Mouse (Mus musculus) myocyte (in vitro differentiated cells): ENCODE measurements at regions not wholly inside any gene's neighbourhood (a gene's known extent, or its start where the extent isn't known, plus 50 kb on each side); places are given as distances from the start of the nearest gene placed in this dataset.

Experiments
- CEBPB ChIP-seq: IDR thresholded peaks from 2 replicates; pipeline ENCODE4 v1.6.1; 2011; ENCODE audit warnings: mild to moderate bottlenecking, moderate library complexity; ENCODE audit not compliant: poor library complexity, insufficient read depth, severe bottlenecking
- E2F4 ChIP-seq: IDR thresholded peaks from one replicate; pipeline ENCODE4 v1.6.1; 2011; ENCODE audit warnings: mild to moderate bottlenecking, control low read depth, moderate library complexity; ENCODE audit not compliant: insufficient read depth
- MAX ChIP-seq: IDR thresholded peaks from one replicate; pipeline ENCODE4 v1.6.1; 2011; ENCODE audit warnings: low read depth, mild to moderate bottlenecking, control low read depth
- MYOD1 ChIP-seq, 3 experiments: IDR thresholded peaks; one replicate each; pipeline ENCODE4 v1.6.1; 2011; ENCODE audit warnings: control low read depth in 2 of 3, low read depth in 2 of 3, mild to moderate bottlenecking in 2 of 3, moderate library complexity in 1 of 3; ENCODE audit not compliant: insufficient read length in 2 of 3, control insufficient read depth in 1 of 3
- MYOG ChIP-seq, 3 experiments: IDR thresholded peaks; one replicate each; pipeline ENCODE4 v1.6.1; 2011; ENCODE audit warnings: control low read depth in 2 of 3, low read depth in 2 of 3, mild to moderate bottlenecking in 2 of 3; ENCODE audit not compliant: insufficient read length in 2 of 3, control insufficient read depth in 1 of 3, insufficient read depth in 1 of 3
- POLR2A ChIP-seq: IDR thresholded peaks from one replicate; pipeline ENCODE4 v1.6.1; 2011; ENCODE audit warnings: low read depth, mild to moderate bottlenecking, control low read depth, moderate library complexity; ENCODE audit not compliant: insufficient read length
- POLR2AphosphoS2 ChIP-seq: IDR thresholded peaks from one replicate; pipeline ENCODE4 v1.6.1; 2011; ENCODE audit warnings: low read depth, control low read depth; ENCODE audit not compliant: insufficient read length
- REST ChIP-seq: IDR thresholded peaks from one replicate; pipeline ENCODE4 v1.6.1; 2011; ENCODE audit warnings: mild to moderate bottlenecking, control low read depth, moderate library complexity; ENCODE audit not compliant: insufficient read depth, insufficient read length
- SRF ChIP-seq: IDR thresholded peaks from one replicate; pipeline ENCODE4 v1.6.1; 2011; ENCODE audit warnings: low read depth; ENCODE audit not compliant: control insufficient read depth, insufficient read length
- TCF12 ChIP-seq: IDR thresholded peaks from one replicate; pipeline ENCODE4 v1.6.1; 2011; ENCODE audit warnings: mild to moderate bottlenecking, control low read depth; ENCODE audit not compliant: poor library complexity, insufficient read depth, severe bottlenecking
- TCF3 ChIP-seq: IDR thresholded peaks from one replicate; pipeline ENCODE4 v1.6.1; 2011; ENCODE audit warnings: low read depth, control low read depth; ENCODE audit not compliant: insufficient read length
- USF1 ChIP-seq: IDR thresholded peaks from one replicate; pipeline ENCODE4 v1.6.1; 2011; ENCODE audit warnings: low read depth, mild to moderate bottlenecking, control low read depth, moderate library complexity

DNA sequence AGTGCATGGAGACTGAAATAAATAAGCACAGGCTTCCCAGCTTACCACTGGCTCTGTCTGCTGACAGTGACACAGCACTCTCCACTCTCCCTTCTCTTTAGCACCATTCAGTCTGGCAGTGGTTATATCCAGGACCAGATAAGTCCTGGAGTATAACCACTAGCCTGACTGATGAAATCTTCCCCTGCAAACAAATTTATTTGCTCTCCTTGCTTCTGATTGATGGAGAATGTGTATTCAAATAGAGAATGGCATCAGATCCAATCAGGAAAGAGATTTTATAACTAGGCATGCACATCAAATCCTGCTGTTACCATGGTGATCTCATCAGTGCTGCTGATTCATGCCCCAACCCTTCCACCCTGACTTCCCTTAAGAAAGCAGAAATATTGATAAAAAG, 620.2 kb upstream of the Ndn start:
- no peak for TF ChIP-seq MYOD1 (IDR thresholded peaks at IDR 0.05; ENCODE audit: control insufficient read depth in 1 of 3, insufficient read length in 2 of 3, low read depth in 2 of 3)
- TF ChIP-seq POLR2A: no peak
- TF ChIP-seq TCF12: no peak
- no peak for TF ChIP-seq E2F4
- no peak for TF ChIP-seq MAX
- no peak for TF ChIP-seq POLR2AphosphoS2
- TF ChIP-seq MYOG (IDR thresholded peaks at IDR 0.05; ENCODE audit: control insufficient read depth in 1 of 3, insufficient read depth in 1 of 3, insufficient read length in 2 of 3, low read depth in 2 of 3): no peak
- no peak for TF ChIP-seq USF1
- TF ChIP-seq CEBPB: no peak
- TF ChIP-seq REST: no peak
- no peak for TF ChIP-seq TCF3
- TF ChIP-seq SRF: no peak
